Mouse (Mus musculus): ENCODE measurements around the gene Chrm3.

- no peak for TF ChIP-seq E2F4 (IDR thresholded peaks at IDR 0.05; ENCODE audit: insufficient read depth)
- TF ChIP-seq MAX (IDR thresholded peaks at IDR 0.05; ENCODE audit: low read depth), result no peak
- TF ChIP-seq POLR2A (IDR thresholded peaks at IDR 0.05; ENCODE audit: insufficient read length, low read depth), result no peak
These were observed 388.8 kb downstream of the Chrm3 start for GRCm38 (mm10) chr13:9971845-9972244.

Data from myocyte (in vitro differentiated cells).